Mouse (Mus musculus) 416B (cell line): ENCODE results near the gene Kank4.
"Not testable (repeated sequence)": the region's sequence is repeated elsewhere in the genome, so short reads cannot be mapped to it uniquely, and the experiment has no call there.

Experiments used
- DNase-seq: peaks from one replicate; pipeline ENCODE4 v3.0.0; 2011; ENCODE audit warnings: low read depth

Kank4 gene

DNA sequence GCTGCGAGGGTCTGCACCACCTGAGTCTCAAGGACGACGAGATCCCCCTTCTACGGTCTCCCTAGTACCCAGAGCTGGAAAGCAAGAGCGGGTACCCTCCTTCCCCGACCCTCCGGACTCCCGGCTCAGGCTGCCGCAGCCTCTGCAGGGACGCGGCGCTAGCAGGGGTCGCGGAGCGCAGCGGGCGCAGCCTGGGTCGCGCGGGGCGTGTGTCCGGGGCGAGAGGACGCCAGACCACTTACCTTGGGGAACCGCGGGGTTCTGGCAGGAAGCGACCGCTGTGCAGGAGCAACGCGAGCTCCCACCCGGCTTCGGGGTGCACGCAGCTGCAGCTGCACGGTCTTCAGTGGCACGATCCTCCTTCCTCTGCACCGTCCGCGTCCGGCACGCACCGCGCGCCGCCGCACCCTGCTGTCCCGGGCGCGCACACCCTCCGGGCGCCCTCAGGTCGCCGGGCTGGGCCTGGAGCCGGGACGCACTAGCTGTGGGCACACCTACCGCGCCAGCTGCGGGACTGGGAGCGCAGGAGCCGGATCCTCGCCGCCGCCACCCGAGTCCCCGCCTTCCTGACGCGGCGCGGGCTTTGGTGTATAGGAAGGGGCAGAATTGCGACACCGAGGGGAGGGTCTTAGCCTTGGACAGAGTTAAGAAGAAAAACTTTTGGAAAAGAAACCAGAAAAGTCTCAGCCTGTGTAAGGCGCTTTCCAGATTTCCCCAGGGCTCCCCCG, at the start of gene Kank4:
TSS of gene Kank4 (minus strand) at position 354 of the 728 bp plus-strand sequence.
- no peak for DNase-seq

DNA sequence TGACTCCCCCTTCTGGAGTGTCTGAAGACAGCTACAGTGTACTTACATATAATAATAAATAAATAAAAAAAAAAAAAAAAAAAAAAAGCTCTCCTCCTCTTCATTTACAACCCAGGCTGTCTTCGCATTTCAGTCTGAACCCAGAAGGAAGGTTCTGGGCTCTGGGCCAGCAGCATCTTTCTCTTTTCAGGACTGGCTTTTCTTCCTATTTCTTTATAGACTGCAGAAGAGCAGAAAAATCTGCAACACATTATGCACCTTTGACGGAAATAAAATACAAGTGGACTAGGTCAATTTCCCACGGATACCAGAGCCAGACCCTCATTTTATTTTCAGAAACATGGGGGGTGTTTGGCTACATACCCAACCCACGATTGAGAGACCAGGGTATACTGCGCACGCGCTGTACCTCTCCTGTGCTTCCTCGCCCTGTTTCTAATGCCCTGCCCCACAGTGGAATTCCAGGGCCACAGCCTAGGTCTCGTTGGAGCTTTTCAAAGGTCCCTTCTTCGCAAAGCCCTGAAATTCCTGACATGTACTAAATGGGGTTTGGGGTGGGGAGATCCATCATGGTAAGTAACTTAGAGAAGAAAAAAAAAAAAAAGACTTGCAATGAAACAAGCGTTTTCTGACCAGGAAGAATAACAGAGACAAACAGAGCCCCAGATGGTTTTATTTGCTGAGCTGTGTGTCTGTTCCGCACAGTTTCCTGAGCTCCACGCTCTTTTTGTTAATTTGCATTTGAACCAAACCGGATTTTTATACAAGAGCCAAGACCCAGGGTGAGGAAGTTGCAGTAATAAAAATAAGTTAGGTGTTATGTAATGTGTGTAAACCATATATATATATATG, 48.3 kb upstream of the Kank4 start:
- DNase-seq = no peak

DNA sequence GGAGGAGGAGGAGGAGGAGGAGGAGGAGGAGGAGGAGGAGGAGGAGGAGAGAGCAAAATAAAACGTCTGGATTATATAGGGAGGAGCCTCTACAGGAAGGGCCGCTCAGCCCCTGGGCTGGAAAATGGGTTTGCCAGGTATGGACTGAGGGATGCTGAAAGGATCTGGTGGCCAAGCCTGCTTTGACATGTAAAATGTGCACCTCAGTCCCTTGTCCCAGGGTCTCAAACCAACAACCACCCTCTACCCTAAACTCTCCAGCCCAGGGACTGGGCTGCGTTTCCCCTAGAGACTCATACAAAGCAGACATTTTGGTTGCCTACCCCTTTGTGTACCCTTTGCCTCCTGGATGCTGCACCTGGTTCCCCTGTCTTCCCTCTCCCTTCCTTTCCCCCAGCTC, 47.2 kb upstream of the Kank4 start:
- DNase-seq = no peak

DNA sequence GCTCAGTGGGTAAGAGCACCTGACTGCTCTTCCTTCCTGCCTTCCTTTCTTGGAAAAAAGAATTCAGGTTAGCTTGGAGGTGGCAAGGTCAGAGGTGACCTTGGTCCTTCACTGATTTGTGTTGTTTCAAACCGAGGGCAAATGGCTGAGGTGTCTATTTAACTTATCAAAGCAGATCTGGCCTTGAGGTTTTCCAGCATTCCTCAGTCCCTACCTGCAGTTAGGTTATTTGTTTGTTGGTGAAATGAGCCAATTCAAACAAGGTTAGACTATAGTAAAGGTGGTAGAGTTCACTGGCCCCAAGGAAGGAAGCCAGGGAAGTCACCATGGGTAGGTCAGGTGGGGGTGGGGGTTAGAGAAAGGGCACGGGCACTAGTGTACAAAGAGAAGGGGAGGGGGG, 46.8 kb upstream of the Kank4 start:
- no peak for DNase-seq

DNA sequence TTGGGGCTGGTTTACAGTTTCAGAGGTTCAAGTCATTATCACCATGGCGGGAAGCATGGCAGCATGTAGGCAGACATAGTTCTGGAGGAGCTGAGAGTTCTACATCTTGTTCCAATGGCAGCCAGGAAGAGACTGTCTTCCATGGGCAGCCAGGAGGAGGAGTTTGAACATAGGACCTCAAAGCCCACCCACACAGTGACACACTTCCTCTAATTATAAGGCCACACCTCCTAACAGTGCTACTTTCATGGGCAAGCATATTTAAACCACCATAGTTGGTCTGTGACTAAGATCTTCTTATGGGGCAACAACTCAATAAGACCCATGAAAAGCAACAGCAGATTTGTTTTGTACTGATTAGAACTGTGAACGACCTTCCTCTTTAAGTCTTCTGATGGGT, 46.1 kb upstream of the Kank4 start:
- peak; percentile 9 for DNase-seq

DNA sequence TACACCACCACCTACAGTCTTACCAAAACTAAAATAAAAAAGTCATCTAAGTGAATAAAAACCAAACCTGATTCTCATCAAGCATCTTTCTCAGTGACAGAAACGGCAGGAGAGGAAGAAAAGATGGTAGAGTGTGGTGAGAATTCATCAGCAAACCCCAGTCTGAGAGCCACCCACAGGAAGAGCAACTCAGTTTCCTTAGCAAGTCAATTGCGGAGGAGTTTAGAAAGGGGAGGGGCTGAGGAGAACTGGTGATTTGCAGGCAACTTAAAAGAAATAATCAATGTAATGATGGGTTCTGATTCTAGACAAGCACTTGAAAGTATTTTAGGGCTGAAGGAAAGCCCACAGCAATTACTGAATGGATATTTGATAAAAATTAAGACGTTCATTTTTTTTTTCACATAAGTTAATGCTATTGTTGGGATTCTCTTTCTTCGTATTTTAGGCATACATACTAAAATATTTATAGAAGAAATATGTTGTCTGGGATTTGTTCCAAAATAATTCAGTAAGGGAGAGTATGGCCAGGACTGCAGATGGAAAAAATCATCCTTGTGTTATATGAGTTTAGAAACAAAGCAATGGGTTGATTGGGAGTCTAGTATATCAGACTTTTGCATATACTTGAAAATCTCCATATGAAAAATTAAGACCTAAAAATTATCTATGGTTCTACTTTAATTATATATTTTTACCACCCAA, 41.0 kb upstream of the Kank4 start:
- DNase-seq = no peak

DNA sequence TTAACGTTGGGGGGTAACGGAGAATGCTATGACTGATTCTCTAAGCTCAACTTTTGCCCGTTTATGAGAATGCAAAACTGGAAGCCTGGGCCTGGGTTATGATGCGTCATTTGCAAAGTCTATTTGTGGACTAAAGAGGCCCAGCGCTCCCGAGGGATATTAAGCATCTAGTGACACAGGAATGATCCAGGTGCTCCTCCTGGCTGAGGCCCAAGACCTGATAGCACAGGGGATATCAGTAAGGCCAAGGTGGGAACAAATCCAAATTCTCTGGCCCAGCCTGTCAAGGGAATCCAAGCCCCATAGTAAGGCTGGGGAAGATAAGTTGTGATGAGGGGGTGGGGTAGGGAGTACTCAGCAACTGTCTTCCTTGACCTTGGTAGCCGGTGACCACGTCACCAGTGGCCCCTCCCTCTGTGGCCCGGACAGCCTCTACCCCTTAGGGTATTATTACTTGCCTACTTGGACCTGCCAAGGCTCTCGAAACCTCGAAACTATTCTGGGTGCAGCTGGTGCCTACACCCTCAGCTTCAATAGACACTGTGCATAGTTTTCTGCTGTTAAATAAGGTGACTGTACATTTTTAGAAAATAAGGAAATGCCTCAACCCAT, 39.8 kb upstream of the Kank4 start:
- DNase-seq = no peak

DNA sequence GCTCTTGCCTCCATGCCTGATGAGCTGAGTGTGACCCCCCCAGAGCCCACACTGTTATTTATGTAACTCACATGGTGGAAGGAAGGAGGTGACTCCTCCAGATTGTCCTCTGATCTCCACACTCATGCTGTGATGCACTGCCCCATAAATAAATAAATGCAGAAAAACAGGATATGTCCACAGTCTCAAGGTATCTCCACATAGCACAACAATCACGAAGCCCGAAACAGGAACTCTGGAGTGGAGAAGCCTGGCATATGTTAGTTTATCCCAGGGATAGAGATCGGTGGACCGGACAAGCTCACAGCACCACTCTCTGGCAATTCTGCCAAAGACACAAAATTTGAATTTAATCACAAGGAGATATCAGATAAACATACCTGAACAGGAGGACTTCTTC, 36.6 kb upstream of the Kank4 start:
- DNase-seq = no peak

DNA sequence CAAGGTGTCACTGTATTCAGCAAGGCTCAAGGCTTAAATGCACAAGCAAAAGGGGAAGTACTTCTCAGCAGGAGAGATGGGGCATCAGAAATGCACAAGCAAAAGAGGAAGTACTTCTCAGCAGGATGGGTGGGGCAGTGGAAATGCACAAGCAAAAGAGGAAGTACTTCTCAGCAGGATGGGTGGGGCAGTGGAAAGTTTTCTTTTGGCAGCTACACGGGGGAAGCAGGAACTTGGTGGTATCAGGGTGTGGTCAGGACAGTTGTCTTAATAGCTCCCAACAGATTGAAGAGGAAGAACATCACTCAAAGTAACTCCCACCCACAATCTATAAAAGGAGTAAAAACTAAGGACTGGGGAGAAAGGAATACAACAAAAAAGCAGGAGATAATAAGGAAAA, 33.1 kb upstream of the Kank4 start:
- peak; percentile 51 for DNase-seq

DNA sequence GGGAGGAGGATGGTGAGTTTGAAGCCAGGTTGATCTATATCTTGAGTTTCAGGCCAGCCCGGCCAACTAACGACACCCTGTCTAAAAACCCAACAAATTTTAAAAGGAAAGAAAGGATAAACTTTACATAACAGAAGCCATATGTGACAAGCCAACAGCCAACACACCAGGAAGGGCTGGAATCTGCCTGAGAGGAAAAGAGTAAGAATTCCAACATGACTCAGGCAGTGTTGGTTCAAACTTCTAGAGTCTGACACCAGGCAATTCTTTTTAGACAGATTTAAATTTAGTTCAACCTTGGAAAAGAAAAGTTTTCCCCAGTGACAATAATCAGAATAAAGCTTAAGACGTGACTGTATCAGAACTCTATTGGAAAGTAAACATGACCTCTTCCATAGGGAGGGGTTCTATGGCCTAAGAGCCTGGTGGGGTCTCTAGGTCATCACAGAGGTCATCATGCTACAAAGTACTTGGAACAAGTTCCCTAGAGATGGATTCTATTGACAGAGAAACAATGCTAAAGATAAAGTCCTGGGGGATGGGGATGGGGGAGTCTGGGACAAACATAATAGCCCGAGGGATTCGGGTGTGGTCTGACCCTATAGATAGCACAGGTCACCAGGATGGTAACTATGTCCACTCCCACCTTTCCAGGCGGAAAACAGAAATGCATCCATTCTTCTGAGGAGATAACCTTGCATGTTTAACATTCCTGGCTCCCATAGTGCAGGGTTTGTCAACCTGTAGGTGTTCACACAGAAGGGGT, 30.0 kb upstream of the Kank4 start:
- no peak for DNase-seq

DNA sequence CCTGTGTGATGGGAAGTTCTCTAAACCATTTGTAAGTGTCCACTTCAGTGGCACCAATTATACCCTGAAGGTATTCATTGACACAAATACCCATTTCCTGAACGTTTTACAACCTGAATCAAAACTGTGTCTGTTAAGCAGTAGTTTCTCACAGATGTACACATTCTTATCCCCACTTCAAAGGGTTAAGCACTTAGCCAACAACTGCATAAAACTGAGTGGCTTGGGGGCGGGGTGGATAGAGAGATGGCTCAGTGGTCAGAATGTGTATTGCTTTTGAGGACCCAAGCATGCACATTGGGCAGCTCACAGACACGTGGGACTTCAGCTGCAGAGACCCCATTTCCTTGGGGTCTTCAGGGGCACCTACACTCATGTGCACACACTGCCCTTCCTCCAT, 29.1 kb upstream of the Kank4 start:
- DNase-seq = no peak

DNA sequence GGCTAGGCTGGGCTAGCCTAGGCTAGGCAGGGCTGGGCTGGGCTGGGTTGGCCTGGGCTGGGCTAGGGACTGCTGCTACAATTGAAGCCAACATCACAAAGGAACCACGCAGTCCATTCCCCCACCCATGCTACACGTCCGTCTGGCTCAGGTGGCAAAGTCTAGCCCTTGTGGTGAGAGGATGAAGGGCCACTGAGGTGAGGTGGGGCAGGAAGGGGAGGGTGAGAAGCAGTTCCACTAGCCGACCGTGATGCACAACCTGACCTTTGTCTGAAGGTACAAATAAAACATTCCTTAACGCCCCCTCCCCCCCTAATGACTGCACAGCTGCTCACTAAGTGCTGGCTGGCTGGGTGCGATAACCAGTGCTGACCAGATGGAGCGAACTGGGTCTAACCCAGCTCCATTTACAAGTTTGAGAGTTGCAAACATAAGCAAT, 28.4 kb upstream of the Kank4 start:
- DNase-seq = no peak

DNA sequence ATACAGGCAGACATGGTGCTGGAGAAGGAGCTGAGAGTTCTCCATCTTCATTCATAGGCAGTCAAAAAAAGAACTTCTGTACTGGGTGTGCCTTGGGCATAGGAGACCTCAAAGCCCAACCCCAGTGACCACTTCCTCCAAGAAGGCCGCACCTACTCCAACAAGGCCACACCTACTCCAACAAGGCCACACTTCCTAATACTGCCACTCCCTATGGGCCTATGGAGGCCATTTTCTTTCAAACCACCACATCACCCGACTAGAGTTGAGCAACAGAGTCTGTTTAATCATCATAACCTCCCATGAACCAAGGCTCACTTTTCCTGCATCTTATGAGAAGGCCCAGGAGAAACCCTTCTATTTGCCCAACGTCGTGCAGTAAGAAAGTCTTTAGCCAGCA, 27.9 kb upstream of the Kank4 start:
- peak; percentile 5 for DNase-seq

DNA sequence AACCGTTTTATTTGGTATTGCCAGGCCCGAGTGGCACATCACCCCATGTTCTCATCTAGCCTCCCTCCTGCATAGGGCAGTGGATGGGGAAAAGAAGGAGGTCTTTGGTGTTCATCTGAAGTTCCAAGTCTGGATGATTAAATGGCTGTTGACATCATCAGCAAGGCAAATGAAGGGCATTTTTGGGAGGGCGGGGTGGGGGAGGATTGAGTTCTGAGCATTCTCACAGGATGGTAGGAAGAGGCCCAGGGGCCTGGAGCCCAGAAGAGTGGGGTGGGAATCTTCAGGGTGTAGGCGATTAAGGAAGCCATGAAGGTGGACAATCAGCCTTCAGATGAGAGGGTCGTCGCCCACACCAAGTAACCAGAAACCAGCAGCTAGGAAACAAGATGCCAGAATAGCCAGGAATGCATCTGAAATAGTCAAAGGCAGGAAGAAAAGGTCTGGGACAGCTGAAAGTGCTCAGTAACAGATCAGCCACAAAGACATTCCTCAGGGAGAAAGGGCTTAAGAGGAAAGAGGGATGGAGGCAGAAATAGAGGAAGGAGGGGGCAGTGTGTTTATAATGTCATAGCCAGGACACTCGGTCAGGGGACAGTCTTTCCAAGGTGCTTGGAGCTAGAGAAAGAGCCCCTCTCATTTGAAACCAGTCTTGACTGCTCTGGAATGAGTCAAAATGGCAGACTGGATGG, 26.7 kb upstream of the Kank4 start:
- DNase-seq = no peak

DNA sequence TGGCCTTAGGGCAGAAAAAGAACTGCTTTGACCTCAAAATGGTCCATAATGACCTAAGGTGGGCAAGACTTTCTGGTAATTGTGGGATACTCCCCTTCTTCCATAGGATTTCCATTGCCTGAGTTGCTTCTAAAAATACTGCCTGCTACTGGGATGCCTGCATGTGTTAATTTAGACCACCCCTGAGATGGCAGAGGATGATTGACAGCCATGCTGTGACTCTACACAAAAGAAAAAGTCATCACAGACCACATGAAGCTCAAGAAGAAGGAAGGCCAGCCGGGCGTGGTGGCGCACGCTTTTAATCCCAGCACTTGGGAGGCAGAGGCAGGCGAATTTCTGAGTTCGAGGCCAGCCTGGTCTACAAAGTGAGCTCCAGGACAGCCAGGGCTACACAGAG, 23.9 kb upstream of the Kank4 start:
- DNase-seq = not testable (repeated sequence)

DNA sequence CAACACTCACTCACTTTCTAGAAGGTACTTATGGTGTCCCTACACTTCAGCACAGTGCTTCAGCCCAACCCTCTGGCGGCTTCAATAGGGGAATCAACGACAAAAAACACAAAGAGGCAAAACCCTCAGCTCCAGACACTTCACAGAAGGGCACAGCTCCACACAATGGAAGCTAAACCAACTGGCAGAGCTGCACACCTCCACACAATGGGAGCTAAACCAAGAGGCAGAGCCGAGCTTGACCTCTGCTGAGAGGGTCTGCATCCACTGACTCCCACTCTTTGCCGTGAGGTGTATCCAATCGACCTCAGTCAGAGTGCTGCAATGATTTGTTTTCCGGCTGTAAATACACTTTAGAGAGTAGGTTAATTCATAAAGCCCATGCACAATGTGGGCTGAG, 23.2 kb upstream of the Kank4 start:
- DNase-seq = no peak

DNA sequence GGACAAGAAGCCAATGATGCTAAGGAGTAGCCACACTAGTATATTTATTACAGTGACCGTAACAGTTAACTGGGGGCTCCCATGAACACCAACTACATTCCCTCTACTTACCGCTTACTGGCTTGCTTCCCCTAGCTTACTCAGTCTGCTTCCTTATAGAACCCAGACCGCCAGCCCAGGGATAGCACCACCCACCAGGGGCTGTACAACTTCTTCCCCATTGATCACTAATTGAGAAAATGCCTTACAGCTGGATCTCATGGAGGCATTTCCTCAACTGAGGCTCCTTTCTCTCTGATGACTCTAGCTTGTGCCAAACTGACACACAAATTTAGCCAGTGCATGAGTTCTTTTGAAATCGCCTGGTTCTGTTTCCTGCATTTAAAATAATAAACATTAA, 21.6 kb upstream of the Kank4 start:
- no peak for DNase-seq

DNA sequence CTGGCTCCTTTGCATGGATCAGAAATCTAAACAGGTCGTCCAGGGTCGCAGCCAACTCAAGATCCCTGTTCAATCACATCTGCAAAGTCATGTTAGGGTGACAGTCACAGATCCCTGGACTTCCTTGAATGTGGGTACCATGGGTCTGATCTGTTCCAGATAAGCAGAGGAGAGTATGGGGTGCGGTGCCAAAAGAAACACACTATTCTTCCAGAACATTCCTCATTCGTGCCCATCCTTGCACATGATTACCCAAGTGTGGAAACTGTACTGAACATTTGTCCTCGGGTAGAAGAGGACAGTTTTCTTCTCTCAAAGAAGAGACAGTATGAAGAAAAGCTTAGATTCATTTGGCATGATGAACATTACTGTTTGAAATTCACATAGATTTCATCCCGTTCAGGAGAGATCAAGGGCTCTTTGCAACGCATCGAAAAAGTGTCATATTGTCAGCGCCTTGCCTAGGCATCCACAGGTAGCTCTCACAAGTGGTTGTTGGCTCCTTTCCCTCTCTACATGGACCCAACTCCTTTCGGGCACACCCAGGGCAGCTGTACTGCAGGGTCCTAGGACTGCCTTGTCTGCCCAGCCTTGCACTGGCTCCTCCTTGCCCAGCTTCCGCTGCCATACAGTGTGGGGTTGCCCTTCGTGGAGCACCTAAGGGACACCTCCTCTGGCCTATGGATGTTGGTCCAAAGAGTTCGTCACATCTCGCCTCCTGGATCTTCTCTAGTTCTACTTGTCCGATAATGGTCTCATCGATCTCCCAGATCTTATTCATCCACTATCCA, 20.6 kb upstream of the Kank4 start:
- DNase-seq = no peak

DNA sequence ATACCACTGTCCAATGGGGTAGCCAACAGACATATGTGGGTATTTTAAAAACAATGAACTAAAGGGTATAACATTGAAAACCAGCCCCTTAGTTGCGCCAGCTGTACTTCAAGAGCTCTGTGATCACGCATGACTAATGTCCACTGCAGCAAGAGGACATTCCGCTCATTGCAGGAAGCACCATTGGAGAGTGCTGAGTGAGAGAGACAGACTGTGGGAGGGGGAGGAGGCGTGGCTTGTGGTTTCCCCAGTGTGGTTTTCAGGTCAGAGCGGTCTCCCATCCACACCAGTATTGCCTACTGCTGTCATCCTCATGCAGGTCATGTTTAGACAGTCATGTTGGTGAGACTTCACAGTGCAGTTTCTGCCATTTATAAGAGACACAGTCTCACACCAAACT, 19.2 kb upstream of the Kank4 start:
- DNase-seq = peak; percentile 45

DNA sequence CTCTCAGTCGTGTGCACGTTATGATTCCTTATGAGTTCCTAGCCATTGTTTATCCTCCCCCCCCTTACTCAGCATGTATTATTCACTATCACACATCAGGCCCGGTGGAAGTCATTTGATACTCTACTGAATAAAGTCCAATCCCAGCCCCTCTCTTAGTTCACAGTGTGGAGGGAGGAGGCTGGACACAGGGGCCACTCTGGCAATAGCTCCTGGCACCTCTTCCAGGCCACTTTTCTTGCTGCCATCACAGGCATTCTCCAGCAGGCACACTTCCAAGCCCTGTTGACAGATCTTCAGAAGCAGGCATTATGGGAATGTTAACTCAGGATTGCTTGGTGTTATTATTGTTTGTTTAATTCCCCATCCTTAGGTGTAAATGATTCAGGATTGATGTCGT, 17.4 kb upstream of the Kank4 start:
- DNase-seq = no peak
